Mouse (Mus musculus) cerebellum, adult 11 months (tissue): ENCODE results near the gene Acp5.
A peak's percentile ranks its signal among the peaks of the same experiment; 100 is the strongest.

ENCODE experiments used
- DNase-seq: peaks from one replicate; pipeline ENCODE4 v3.0.0; 2022

The Acp5 gene

GRCm38 (mm10) chr9:22092746-22093145, 42.8 kb downstream of the Acp5 start:
- no peak for DNase-seq

GRCm38 (mm10) chr9:22089986-22090385, 45.5 kb downstream of the Acp5 start:
- no peak for DNase-seq

GRCm38 (mm10) chr9:22089281-22089680, 46.2 kb downstream of the Acp5 start:
- DNase-seq: no peak

- no peak for DNase-seq
Observed at GRCm38 (mm10) chr9:22087034-22087618, 48.4 kb downstream of the Acp5 start.

- no peak for DNase-seq
Observed at GRCm38 (mm10) chr9:22086012-22086411, 49.5 kb downstream of the Acp5 start.

GRCm38 (mm10) chr9:22085022-22085834, 50.3 kb downstream of the Acp5 start, which contains the start of gene Ecsit:
TSS of gene Ecsit (minus strand) at chr9:22085438.
- peak; percentile 93 for DNase-seq

- no peak for DNase-seq
Observed at GRCm38 (mm10) chr9:22084667-22085021, 50.9 kb downstream of the Acp5 start.
